Mouse (Mus musculus) small intestine, adult 2 months (tissue): ENCODE data around the gene 4930426L09Rik.

ENCODE experiments used
- CTCF ChIP-seq: fragments of 200-500 bp; IDR thresholded peaks from 2 replicates; pipeline ENCODE4 v1.5.1; 2012; ENCODE audit warnings: low read depth, mild to moderate bottlenecking, control low read depth, inconsistent platforms, low read length, moderate library complexity, mixed read lengths; ENCODE audit not compliant: insufficient replicate concordance, insufficient read length; ENCODE audit errors: extremely low read depth
- POLR2A ChIP-seq: fragments of 200-500 bp; IDR thresholded peaks from 2 replicates; pipeline ENCODE4 v1.6.1; 2012; ENCODE audit warnings: low read depth, mild to moderate bottlenecking, control low read depth, inconsistent platforms, low read length, moderate library complexity

DNA sequence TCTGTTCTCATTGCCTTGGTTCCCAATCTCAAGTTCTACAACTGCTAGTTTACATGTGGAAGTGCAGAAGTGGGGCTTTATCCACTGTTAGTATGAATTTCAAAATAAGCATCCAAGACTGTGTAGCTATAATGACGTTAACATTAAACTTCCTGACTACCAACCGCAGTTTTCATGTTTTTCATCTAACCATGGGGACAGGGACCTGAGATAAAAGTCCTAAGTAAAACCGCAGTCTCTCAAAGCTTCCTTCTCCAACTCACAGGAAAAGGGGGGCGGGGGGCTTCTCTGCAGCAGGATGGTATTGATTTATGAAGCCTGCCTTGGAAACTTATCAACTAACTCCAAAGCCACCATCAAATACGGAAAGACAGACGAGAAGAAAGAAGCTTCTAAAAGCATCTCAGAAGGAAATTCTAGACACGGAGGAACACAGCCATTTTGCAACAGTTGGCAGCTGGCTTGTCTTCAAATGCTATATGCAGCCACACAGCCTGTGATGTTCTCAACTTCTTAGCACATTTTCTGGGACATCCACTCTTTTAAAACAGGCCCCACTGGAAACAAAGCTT, 46.0 kb upstream of the 4930426L09Rik start:
- no peak for TF ChIP-seq POLR2A
- TF ChIP-seq CTCF = no peak
